Mouse (Mus musculus) testis, adult 2 months (tissue): ENCODE data around the gene Gk5.

Experiments used
- CTCF ChIP-seq: fragments of 200-500 bp; IDR thresholded peaks from 2 replicates; pipeline ENCODE4 v1.5.1; 2012; ENCODE audit warnings: low read depth, mild to moderate bottlenecking, inconsistent platforms, low read length, moderate library complexity; ENCODE audit not compliant: control insufficient read depth, insufficient read depth, insufficient replicate concordance
- POLR2A ChIP-seq: fragments of 200-500 bp; IDR thresholded peaks from 2 replicates; pipeline ENCODE4 v1.6.1; 2012; ENCODE audit warnings: low read depth, mild to moderate bottlenecking, inconsistent platforms, low read length, moderate library complexity; ENCODE audit not compliant: control insufficient read depth

DNA sequence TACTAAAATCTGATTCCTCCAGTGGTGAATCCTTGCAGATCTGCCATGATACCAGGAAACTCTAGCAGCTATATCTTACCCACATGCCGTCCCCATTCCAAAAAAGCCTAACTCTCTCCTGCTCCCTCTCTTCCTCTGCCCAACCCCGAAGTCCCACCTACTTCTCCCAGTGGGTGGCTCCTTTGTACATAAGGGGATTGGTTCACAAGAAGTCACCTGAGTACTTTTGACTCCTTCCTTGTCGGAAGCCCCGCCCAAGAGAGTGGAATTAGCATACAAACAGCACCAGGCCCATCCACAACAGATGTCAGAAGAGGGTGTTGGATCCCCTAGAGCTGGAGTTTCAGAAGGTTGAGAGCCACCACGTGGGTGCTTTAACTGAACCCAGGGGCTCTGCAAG, 20.7 kb downstream of the Gk5 start:
- no peak for TF ChIP-seq POLR2A
- no peak for TF ChIP-seq CTCF
